Mouse (Mus musculus) hindbrain, embryonic 11.5 days (tissue): Measurements from ENCODE around the gene Hpcal4. TPM values are rescaled to one million over a fixed set of nuclear protein-coding genes. Genes with fewer than 3 reads are reported as not detected.
"Not testable (repeated sequence)": the region's sequence is repeated elsewhere in the genome, so short reads cannot be mapped to it uniquely, and the experiment has no call there.

Source experiments
- ATAC-seq: fragments of 200-750 bp; cut with Nextera tagmentation; 2 replicates; pipeline ENCODE4 v1.8.0; 2017; ENCODE audit warnings: mild to moderate bottlenecking, moderate TSS enrichment, moderate library complexity; ENCODE audit not compliant: low FRiP score
- DNase-seq: peaks from one replicate; pipeline ENCODE4 v3.0.0-alpha.2; 2015; ENCODE audit warnings: low spot score
- H3K27ac ChIP-seq: fragments of 300-500 bp; sonication (generic); 2 replicates; pipeline ENCODE4 v1.5.1; 2014; ENCODE audit warnings: mild to moderate bottlenecking, low read depth, low read length
- H3K27me3 ChIP-seq: fragments of 300-500 bp; sonication (generic); 2 replicates; pipeline ENCODE4 v1.6.1; 2014; ENCODE audit warnings: mild to moderate bottlenecking, low read length, moderate library complexity, mixed read lengths; ENCODE audit not compliant: control insufficient read depth, insufficient read depth
- H3K36me3 ChIP-seq: fragments of 300-500 bp; sonication (generic); 2 replicates; pipeline ENCODE4 v1.6.1; 2014; ENCODE audit warnings: mild to moderate bottlenecking, low read length, moderate library complexity, mixed read lengths; ENCODE audit not compliant: control insufficient read depth, insufficient read depth
- H3K4me1 ChIP-seq: fragments of 300-500 bp; sonication (generic); replicated peaks from 2 replicates; pipeline ENCODE4 v1.6.1; 2014; ENCODE audit warnings: low read length, mixed read lengths; ENCODE audit not compliant: control insufficient read depth, insufficient read depth
- H3K4me2 ChIP-seq: fragments of 300-500 bp; sonication (generic); replicated peaks from 2 replicates; pipeline ENCODE4 v1.6.1; 2014; ENCODE audit warnings: mild to moderate bottlenecking, low read depth, low read length
- H3K4me3 ChIP-seq: fragments of 300-500 bp; sonication (generic); 2 replicates; pipeline ENCODE4 v1.5.1; 2014; ENCODE audit warnings: low read depth, low read length
- H3K9ac ChIP-seq: fragments of 300-500 bp; sonication (generic); 2 replicates; pipeline ENCODE4 v1.6.1; 2014; ENCODE audit warnings: low read depth, low read length
- H3K9me3 ChIP-seq: fragments of 300-500 bp; sonication (generic); 2 replicates; pipeline ENCODE4 v1.6.1; 2016; ENCODE audit warnings: low read length; ENCODE audit not compliant: control insufficient read depth
- WGBS: fragments of 180-500 bp; shearing (Covaris S2); extraction: QIAGEN DNeasy Blood & Tissue Kit; methylation state at CpG from one replicate; pipeline ENCODE4 v1.1.7; 2014; 5-methylcytosine and 5-hydroxymethylcytosine counted together
- polyA plus RNA-seq: library from polyadenylated mRNA; unstranded; fragments of >200 nt; fragmentation: Nextera tagmentation; extraction: Ambion mirVana; gene quantifications from 2 replicates; pipeline ENCODE4 v1.2.1, GENCODE M21; 2014

Gene Hpcal4
- polyA plus RNA-seq, 1 experiment from 2014 or later = 1.5 TPM

DNA sequence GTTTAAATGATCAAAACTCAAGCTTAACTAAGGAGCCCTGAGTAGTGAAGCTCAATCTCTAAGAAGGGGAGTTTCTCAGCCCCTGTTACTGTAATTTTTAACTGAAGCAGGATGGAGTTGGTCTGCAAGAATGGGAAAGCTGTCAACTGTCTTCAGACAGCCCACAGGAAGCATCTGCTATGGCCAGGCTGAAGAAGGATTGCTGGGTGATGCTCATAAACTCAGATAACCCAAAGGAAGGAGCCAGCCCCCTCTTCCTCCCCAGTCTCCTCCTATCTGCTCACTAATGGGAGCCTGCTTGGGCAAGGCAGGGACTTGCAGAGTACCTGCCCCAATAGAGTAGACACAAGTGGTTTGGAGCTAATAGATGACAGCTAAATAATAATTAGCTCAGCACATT, 27.2 kb upstream of the Hpcal4 start:
- Histone ChIP-seq H3K4me3 (no peak overlapping the region), H3K4me1 (no peaks in the 10 kb centered on the region), H3K27ac (no peak overlapping the region), H3K9ac (no peak overlapping the region), H3K9me3 (no peaks in the 10 kb centered on the region), H3K4me2 (no peak overlapping the region), H3K36me3 (no peaks in the 10 kb centered on the region), H3K27me3 (no peaks in the 10 kb centered on the region)
- ATAC-seq (no peak), DNase-seq (no peak)

DNA sequence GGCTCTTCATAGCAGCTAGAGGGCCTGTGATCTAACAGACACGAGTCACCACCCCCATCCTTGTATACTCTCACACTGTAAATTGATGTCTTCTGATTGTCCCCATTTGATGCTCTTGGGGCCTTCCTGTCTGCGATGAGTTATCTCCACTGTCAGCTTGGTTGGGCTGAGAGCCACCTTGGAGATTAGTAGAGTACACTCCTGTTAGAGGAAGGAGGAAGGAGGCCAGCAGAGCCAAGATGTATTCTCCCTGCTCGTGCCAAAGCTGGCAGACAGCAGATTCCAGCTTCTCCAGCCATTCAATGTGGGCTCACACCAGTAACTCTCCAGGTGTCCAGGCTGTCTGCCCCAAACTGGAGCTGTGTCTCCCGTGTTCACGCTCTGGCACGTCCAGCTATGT, 22.5 kb upstream of the Hpcal4 start:
- H3K4me1 ChIP-seq = no peaks in the 10 kb centered on the region

DNA sequence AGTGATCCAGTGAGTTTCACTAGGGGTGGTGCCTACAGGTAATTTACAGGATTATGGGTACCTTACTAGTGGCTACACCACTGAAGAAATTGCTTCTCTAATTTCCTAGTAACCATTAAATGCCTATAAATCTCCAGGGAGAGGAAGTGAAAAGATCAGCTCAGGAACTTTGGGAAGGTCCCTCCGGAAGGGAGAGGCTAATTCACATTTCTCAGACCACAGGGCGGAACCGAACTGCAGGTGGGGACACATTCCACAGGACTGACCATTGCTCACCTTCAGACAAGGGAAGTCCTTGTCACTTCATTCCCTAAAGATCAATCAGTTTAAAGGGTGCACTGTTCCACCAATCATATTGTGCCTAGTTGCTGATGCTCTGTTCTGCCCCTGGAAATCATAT, 21.8 kb upstream of the Hpcal4 start:
- not testable (repeated sequence) for ATAC-seq, DNase-seq, H3K36me3 ChIP-seq, H3K9me3 ChIP-seq, H3K27ac ChIP-seq, H3K4me1 ChIP-seq, H3K4me3 ChIP-seq, H3K4me2 ChIP-seq, H3K9ac ChIP-seq, H3K27me3 ChIP-seq
- 83% methylated on average over 3 of the region's 3 CpGs for WGBS

More for the DNA sequence above, 22.5 kb upstream of the Hpcal4 start:
- Histone ChIP-seq H3K27me3 (no peaks in the 10 kb centered on the region), H3K9ac (no peak overlapping the region), H3K27ac (no peak overlapping the region), H3K36me3 (no peaks in the 10 kb centered on the region), H3K4me3 (no peak overlapping the region), H3K4me2 (no peak overlapping the region), H3K9me3 (no peaks in the 10 kb centered on the region)
- ATAC-seq (no peak), DNase-seq (no peak)
- 89% methylated on average over 6 of the region's 6 CpGs for whole genome bisulfite sequencing

DNA sequence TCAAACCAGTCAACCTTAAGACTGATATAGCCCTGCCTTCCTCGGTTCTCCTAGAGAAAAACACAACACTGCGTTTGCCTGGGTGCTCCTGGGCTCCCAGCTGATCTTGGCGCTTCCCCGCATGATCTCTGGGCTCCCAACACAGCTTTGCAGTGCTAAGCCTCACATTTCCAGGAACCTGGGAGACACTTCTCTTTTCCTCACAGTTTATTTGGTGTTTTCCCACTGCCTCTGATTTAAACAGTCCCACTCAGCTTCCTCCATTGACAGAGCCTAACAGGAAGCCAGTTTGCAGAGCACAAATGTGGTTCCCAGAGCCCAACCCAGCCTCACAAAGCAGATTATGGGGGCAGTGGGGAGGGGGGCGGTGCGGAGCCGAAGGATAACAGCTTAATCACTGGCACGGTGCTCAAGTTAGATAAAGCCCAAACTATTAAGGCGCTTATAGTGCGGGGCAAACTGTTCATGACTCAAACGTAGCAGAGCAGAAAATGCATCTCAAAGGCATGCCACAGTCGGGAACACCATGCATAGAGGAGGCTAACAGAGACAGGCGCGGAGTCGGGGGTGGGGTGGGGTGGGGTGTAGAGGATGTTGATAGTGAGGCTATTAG, 20.6 kb upstream of the Hpcal4 start:
- no peaks in the 10 kb centered on the region for H3K4me1 ChIP-seq
- ATAC-seq (no peak), DNase-seq (no peak)
- H3K4me2 ChIP-seq = no peak overlapping the region
- H3K9ac ChIP-seq = no peak overlapping the region
- H3K4me3 ChIP-seq = no peak overlapping the region
- H3K9me3 ChIP-seq = no peaks in the 10 kb centered on the region
- no peak overlapping the region for H3K27ac ChIP-seq
- no peaks in the 10 kb centered on the region for H3K36me3 ChIP-seq
- H3K27me3 ChIP-seq = no peaks in the 10 kb centered on the region
- WGBS = 28% methylated on average over 15 of the region's 15 CpGs

DNA sequence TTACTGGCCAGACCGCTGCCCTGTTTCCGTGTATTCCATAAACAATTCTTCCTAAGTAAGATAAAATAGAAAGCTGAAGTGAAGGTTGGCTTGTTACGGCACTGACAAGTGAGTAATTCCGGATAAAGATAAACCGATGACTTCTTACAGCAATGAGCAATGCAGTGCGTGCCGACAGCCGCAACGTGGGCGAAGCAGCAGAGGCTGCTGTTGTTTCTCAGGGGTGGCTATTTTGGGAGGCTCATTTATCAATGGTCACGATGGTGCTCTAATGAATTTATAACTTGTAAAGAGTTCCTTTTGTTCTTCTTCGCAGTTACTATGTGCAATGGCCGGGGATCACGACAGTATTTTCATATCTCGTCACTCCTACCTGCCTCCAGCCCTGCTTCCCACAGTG, 18.9 kb upstream of the Hpcal4 start:
- no peaks in the 10 kb centered on the region for H3K9me3 ChIP-seq
- H3K4me3 ChIP-seq = no peak overlapping the region
- no peak overlapping the region for H3K4me2 ChIP-seq
- no peak overlapping the region for H3K27ac ChIP-seq
- H3K36me3 ChIP-seq = no peaks in the 10 kb centered on the region
- no peaks in the 10 kb centered on the region for H3K4me1 ChIP-seq
- H3K27me3 ChIP-seq = no peaks in the 10 kb centered on the region
- WGBS = 89% methylated on average over 15 of the region's 15 CpGs
- DNase-seq = no peak
- no peak overlapping the region for H3K9ac ChIP-seq
- no peak for ATAC-seq

DNA sequence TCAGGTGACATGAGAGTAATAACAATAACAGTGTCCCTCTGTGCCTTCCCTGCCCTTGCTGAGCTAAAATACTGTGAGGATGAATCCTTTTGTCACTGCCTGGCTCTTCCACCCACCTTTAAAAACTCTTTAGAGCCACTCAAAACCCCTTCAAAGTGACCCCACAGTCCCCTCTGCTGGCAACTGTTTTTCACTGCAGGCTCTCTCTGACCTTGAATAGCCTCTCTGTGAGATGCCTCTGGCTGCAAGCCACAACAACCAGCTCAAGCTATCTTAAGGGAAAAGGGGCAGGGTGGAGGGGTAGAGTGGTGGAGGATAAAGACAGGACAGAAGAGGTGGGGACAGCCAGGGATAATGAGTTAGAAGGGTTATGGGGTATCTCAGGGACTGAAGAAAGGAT, 11.2 kb upstream of the Hpcal4 start:
- no peak for DNase-seq
- Histone ChIP-seq H3K9ac (no peak overlapping the region), H3K4me1 (no peaks in the 10 kb centered on the region), H3K4me2 (no peak overlapping the region), H3K27me3 (no peaks in the 10 kb centered on the region), H3K4me3 (no peak overlapping the region), H3K9me3 (no peaks in the 10 kb centered on the region), H3K27ac (no peak overlapping the region), H3K36me3 (no peaks in the 10 kb centered on the region)
- no peak for ATAC-seq

DNA sequence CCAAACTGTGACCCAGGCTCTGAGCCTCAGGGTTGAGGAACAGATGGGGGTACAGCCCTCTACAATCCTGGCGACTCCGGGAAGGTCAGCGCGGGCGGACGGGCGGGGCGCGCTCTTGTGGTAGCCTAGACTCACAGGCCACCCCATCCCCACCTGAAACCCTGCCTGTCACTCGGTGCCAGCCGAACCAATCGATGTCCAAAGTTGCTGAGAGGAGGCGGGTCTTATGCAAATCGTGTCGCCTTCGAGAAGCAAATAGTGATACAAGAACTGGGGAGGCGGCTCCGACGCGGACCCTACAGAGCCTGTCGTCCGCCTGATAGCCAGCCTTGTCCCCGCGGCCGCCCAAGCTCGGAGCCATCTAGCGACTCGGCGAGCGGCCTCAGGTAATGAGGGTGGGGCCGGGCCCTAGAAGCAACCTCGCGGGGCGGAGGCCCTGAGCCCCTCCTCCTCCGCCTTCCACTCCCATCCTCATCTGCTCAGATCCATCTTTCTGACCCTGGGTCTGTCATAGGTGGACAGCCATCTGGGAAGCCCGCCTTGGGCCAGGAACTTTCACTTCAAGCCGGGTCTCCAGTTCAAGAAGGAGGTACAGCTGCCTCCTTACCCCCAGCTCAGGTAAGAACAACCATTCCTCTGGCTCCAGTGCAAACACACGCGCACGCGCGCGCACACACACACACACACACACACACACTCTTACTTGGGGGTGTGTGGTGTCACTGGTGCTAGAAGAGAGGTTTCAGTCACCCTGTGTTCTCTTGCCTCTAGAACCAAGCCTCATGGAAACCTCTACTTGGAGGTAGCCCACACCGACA, 421 bp downstream of the Hpcal4 start:
- Histone ChIP-seq H3K36me3 (no peaks in the 10 kb centered on the region), H3K4me1 (peaks cover 8% of the 10 kb centered on the region), H3K4me3 (peak overlapping the region; percentile 26), H3K27ac (no peak overlapping the region), H3K9me3 (no peaks in the 10 kb centered on the region), H3K27me3 (peaks cover 31% of the 10 kb centered on the region), H3K4me2 (peak overlapping the region; percentile 58), H3K9ac (peak overlapping the region; percentile 22; the same call in 1 of the 2 replicates)
- DNase-seq = peak; percentile 86
- WGBS = 10% methylated on average over 43 of the region's 44 CpGs
- ATAC-seq = peak; percentile 90

DNA sequence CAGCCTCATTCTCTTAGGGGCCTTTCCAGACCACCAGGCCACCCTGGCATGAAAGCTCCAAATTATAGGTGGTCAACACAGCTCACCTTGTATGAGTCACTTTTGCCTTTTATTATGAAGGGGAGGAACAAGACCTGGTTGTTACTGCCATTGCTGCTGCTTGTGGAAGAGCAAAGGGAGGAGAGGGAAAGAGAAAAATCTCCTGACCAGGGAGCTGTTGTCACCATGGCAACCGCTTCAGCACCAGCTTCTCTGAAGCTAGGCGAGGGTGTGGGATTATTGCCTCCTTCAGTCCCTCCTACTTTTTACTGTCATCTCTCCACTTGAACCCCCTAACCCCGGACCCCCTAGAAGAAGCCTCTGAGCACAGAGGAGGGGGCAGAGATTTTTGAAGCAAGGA, 1.8 kb downstream of the Hpcal4 start:
- no peak overlapping the region for H3K4me3 ChIP-seq
- WGBS = 52% methylated on average over 3 of the region's 3 CpGs
- no peak overlapping the region for H3K27ac ChIP-seq
- no peaks in the 10 kb centered on the region for H3K36me3 ChIP-seq
- peaks cover 31% of the 10 kb centered on the region for H3K27me3 ChIP-seq
- no peak overlapping the region for H3K4me2 ChIP-seq
- no peak overlapping the region for H3K9ac ChIP-seq
- DNase-seq = no peak
- H3K4me1 ChIP-seq = peaks cover 8% of the 10 kb centered on the region
- no peak for ATAC-seq
- H3K9me3 ChIP-seq = no peaks in the 10 kb centered on the region

DNA sequence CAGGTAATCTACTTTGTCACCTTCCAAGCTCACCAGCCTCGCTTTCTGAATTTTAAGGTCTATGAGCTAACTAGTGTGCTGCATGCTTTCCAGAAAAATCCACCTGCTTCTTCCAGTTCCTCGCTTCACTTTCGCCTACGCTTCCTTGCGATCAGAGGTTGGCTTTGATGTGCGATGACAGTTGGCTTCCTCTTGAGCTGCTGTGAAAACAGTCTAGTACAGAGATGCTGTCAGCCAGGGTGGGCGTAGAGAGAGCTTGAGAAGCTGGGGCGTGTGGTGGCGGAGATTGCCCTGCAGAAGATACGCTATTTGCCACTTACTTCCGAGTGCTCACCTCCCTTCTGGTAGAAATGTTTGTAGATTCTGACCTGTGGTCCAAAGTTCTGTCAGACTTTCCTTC, 9.3 kb downstream of the Hpcal4 start:
- Histone ChIP-seq H3K27ac (no peak overlapping the region), H3K9ac (no peak overlapping the region), H3K4me3 (no peak overlapping the region), H3K9me3 (no peaks in the 10 kb centered on the region), H3K4me2 (no peak overlapping the region), H3K27me3 (no peaks in the 10 kb centered on the region), H3K4me1 (no peaks in the 10 kb centered on the region), H3K36me3 (no peaks in the 10 kb centered on the region)
- no peak for ATAC-seq
- WGBS = 81% methylated on average over 11 of the region's 11 CpGs
- DNase-seq = no peak
